Mouse (Mus musculus) liver, embryonic 11.5 days (tissue): Measurements from ENCODE around the gene Hexa. TPM values are rescaled to one million over a fixed set of nuclear protein-coding genes. Genes with fewer than 3 reads are reported as not detected.
A peak's percentile ranks its signal among the peaks of the same experiment; 100 is the strongest.

Source experiments
- ATAC-seq: fragments of 200-750 bp; cut with Nextera tagmentation; replicated peaks from 2 replicates; pipeline ENCODE4 v1.8.0; 2017; ENCODE audit warnings: moderate number of reproducible peaks, mild to moderate bottlenecking, moderate TSS enrichment, moderate library complexity; ENCODE audit not compliant: low FRiP score
- DNase-seq: peaks from one replicate; pipeline ENCODE4 v3.0.0-alpha.2; 2017; ENCODE audit warnings: low spot score
- H3K27ac ChIP-seq: fragments of 300-500 bp; sonication (generic); 2 replicates; pipeline ENCODE4 v1.5.1; 2014; ENCODE audit warnings: mild to moderate bottlenecking, low read depth, low read length, control low read depth
- H3K27me3 ChIP-seq: fragments of 300-500 bp; sonication (generic); replicated peaks from 2 replicates; pipeline ENCODE4 v1.6.1; 2014; ENCODE audit warnings: low read length, mixed read lengths; ENCODE audit not compliant: control insufficient read depth, insufficient read depth
- H3K36me3 ChIP-seq: fragments of 300-500 bp; sonication (generic); 2 replicates; pipeline ENCODE4 v1.6.1; 2014; ENCODE audit warnings: mild to moderate bottlenecking, low read length, moderate library complexity, mixed read lengths; ENCODE audit not compliant: control insufficient read depth, insufficient read depth
- H3K4me1 ChIP-seq: fragments of 300-500 bp; sonication (generic); replicated peaks from 2 replicates; pipeline ENCODE4 v1.6.1; 2014; ENCODE audit warnings: low read length, mixed read lengths; ENCODE audit not compliant: control insufficient read depth, insufficient read depth
- H3K4me2 ChIP-seq: fragments of 300-500 bp; sonication (generic); 2 replicates; pipeline ENCODE4 v1.6.1; 2014; ENCODE audit warnings: mild to moderate bottlenecking, control low read depth, moderate library complexity
- H3K4me3 ChIP-seq: fragments of 300-500 bp; sonication (generic); 2 replicates; pipeline ENCODE4 v1.5.1; 2014; ENCODE audit warnings: low read depth, low read length, control low read depth
- H3K9ac ChIP-seq: fragments of 300-500 bp; sonication (generic); 2 replicates; pipeline ENCODE4 v1.6.1; 2014; ENCODE audit warnings: low read depth, low read length, control low read depth
- H3K9me3 ChIP-seq: fragments of 300-500 bp; sonication (generic); 2 replicates; pipeline ENCODE4 v1.6.1; 2016; ENCODE audit warnings: low read length, inconsistent platforms, mixed read lengths; ENCODE audit not compliant: control insufficient read depth
- WGBS: fragments of 180-500 bp; shearing (Covaris S2); extraction: QIAGEN DNeasy Blood & Tissue Kit; methylation state at CpG from one replicate; pipeline ENCODE4 v1.1.7; 2014; 5-methylcytosine and 5-hydroxymethylcytosine counted together
- polyA plus RNA-seq: library from polyadenylated mRNA; unstranded; fragments of >200 nt; fragmentation: Nextera tagmentation; extraction: Ambion mirVana; gene quantifications from 2 replicates; pipeline ENCODE4 v1.2.1, GENCODE M21; 2014

Gene Hexa
- polyA plus RNA-seq, 1 experiment from 2014 or later = 62.4 TPM

- WGBS = 83% methylated on average over 1 of the region's 1 CpGs
- no peak overlapping the region for H3K9ac ChIP-seq
- 0 out of 2 replicates have a peak, but pooled peaks cover 2% of the 10 kb centered on the region for H3K36me3 ChIP-seq
- DNase-seq = no peak
- H3K9me3 ChIP-seq = no peaks in the 10 kb centered on the region
- no peaks in the 10 kb centered on the region for H3K27me3 ChIP-seq
- no peak overlapping the region for H3K4me3 ChIP-seq
- no peak overlapping the region for H3K4me2 ChIP-seq
- ATAC-seq = no peak
- H3K4me1 ChIP-seq = no peaks in the 10 kb centered on the region
- no peak overlapping the region for H3K27ac ChIP-seq
Observed at GRCm38 (mm10) chr9:59547869-59548268, 8.5 kb downstream of the Hexa start.

GRCm38 (mm10) chr9:59548961-59549487 is 9.7 kb downstream of the Hexa start:
- Histone ChIP-seq H3K4me1 (no peaks in the 10 kb centered on the region), H3K36me3 (0 out of 2 replicates have a peak, but pooled peaks cover 2% of the 10 kb centered on the region), H3K9me3 (no peaks in the 10 kb centered on the region), H3K27ac (no peak overlapping the region), H3K27me3 (no peaks in the 10 kb centered on the region), H3K4me2 (no peak overlapping the region), H3K4me3 (no peak overlapping the region), H3K9ac (no peak overlapping the region)
- DNase-seq (no peak), ATAC-seq (no peak)
- WGBS = 57% methylated on average over 2 of the region's 2 CpGs

DNA sequence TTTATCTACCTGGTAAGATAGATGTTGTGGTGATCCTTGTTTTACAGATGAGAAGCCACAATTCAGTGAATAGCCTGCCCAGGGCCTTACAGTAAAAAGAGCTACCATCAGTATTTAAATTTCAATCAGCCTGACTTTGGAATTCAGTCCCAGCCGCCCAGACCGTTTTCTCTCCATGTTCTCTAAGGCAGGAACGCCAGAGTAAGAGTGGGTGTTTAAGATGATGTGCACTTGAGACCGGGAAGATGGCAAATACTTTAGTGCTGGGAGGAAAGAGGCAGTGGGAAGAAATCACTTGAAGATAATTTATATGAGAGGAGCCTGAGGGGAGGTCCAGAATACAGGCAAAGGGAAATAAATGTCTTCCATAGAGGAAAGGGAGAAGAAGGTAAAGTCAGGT is 10.7 kb downstream of the Hexa start:
- no peaks in the 10 kb centered on the region for H3K27me3 ChIP-seq
- H3K4me2 ChIP-seq = no peak overlapping the region
- H3K27ac ChIP-seq = no peak overlapping the region
- H3K9me3 ChIP-seq = no peaks in the 10 kb centered on the region
- 0 out of 2 replicates have a peak, but pooled peaks cover 2% of the 10 kb centered on the region for H3K36me3 ChIP-seq
- ATAC-seq = no peak
- H3K9ac ChIP-seq = no peak overlapping the region
- no peaks in the 10 kb centered on the region for H3K4me1 ChIP-seq
- no peak overlapping the region for H3K4me3 ChIP-seq
- 86% methylated on average over 4 of the region's 4 CpGs for WGBS
- no peak for DNase-seq

DNA sequence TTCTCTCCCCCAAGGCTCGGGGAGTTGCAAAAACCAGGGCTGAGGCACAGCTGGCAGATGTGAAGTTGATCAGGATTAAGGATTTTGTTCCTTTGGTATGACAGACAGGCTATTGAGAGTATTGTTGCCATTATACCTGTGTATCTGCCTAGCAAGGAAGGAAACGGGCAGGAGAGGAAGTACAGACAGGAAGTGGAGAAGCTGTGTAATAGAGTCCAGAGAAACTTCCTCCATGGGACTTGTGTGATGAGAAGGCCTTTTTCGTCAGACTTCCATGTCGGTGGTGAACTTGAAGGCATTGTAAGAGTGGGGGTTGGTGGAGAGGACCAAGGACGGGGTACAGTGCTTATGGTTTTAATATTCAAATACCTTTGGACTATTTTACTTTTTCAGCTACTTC is 11.7 kb downstream of the Hexa start:
- Histone ChIP-seq H3K9ac (no peak overlapping the region), H3K4me2 (no peak overlapping the region), H3K27ac (no peak overlapping the region), H3K27me3 (no peaks in the 10 kb centered on the region), H3K4me3 (no peak overlapping the region), H3K36me3 (0 out of 2 replicates have a peak, but pooled peaks cover 2% of the 10 kb centered on the region), H3K9me3 (no peaks in the 10 kb centered on the region), H3K4me1 (no peaks in the 10 kb centered on the region)
- 54% methylated on average over 5 of the region's 5 CpGs for WGBS
- ATAC-seq = no peak
- no peak for DNase-seq

GRCm38 (mm10) chr9:59551620-59552031 is 12.3 kb downstream of the Hexa start:
- H3K27me3 ChIP-seq = no peaks in the 10 kb centered on the region
- 49% methylated on average over 3 of the region's 3 CpGs for WGBS
- H3K36me3 ChIP-seq = 0 out of 2 replicates have a peak, but pooled peaks cover 1% of the 10 kb centered on the region
- H3K27ac ChIP-seq = no peak overlapping the region; the same call in 1 of the 2 replicates
- no peaks in the 10 kb centered on the region for H3K4me1 ChIP-seq
- H3K9ac ChIP-seq = no peak overlapping the region
- DNase-seq (no peak), ATAC-seq (no peak)
- no peaks in the 10 kb centered on the region for H3K9me3 ChIP-seq
- H3K4me2 ChIP-seq = no peak overlapping the region
- no peak overlapping the region for H3K4me3 ChIP-seq

GRCm38 (mm10) chr9:59552610-59553009 is 13.3 kb downstream of the Hexa start:
- no peak for DNase-seq
- H3K27ac ChIP-seq = no peak overlapping the region
- no peak for ATAC-seq
- H3K9ac ChIP-seq = no peak overlapping the region
- H3K4me2 ChIP-seq = no peak overlapping the region
- H3K9me3 ChIP-seq = no peaks in the 10 kb centered on the region
- 84% methylated on average over 5 of the region's 5 CpGs for WGBS
- no peaks in the 10 kb centered on the region for H3K4me1 ChIP-seq
- H3K4me3 ChIP-seq = no peak overlapping the region
- H3K36me3 ChIP-seq = peaks cover 4% of the 10 kb centered on the region; the same call in 1 of the 2 replicates
- H3K27me3 ChIP-seq = no peaks in the 10 kb centered on the region

- no peak overlapping the region for H3K4me3 ChIP-seq
- H3K4me2 ChIP-seq = no peak overlapping the region
- H3K36me3 ChIP-seq = peaks cover 4% of the 10 kb centered on the region; the same call in 1 of the 2 replicates
- no peaks in the 10 kb centered on the region for H3K4me1 ChIP-seq
- H3K9me3 ChIP-seq = no peaks in the 10 kb centered on the region
- WGBS = 84% methylated on average over 4 of the region's 4 CpGs
- no peak overlapping the region for H3K27ac ChIP-seq
- H3K9ac ChIP-seq = no peak overlapping the region
- no peak for DNase-seq
- H3K27me3 ChIP-seq = no peaks in the 10 kb centered on the region
- no peak for ATAC-seq
Observed at GRCm38 (mm10) chr9:59553719-59554118, 14.4 kb downstream of the Hexa start.

DNA sequence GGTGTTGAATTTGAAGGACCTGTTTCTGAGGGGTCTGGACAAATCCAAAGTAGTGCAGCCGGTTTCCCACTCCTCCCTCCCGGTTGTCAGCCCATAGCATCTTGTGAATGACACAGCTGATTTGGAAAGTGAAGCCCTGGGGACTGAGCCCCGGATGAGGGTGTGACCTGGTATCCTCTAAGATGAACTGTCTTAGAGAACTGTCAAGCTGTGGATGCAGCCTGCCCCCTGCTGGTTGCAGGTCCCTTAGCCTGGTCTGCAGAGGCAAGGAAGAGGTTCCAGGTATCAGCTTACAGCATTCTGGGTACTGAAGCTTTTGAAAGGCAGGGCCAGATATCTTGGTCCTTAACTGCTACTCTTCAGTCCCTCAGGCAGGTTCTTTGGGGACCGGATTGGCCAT is 26.3 kb downstream of the Hexa start:
- 0 out of 2 replicates have a peak, but pooled peaks cover 2% of the 10 kb centered on the region for H3K36me3 ChIP-seq
- no peaks in the 10 kb centered on the region for H3K27me3 ChIP-seq
- H3K9ac ChIP-seq = no peak overlapping the region
- peak; percentile 63 for DNase-seq
- peak; percentile 68 for ATAC-seq
- WGBS = 16% methylated on average over 4 of the region's 4 CpGs
- H3K4me1 ChIP-seq = no peaks in the 10 kb centered on the region
- H3K4me3 ChIP-seq = no peak overlapping the region
- H3K9me3 ChIP-seq = no peaks in the 10 kb centered on the region
- no peak overlapping the region for H3K27ac ChIP-seq
- H3K4me2 ChIP-seq = no peak overlapping the region

- no peaks in the 10 kb centered on the region for H3K27me3 ChIP-seq
- H3K4me1 ChIP-seq = no peaks in the 10 kb centered on the region
- 25% methylated on average over 6 of the region's 6 CpGs for WGBS
- H3K4me2 ChIP-seq = no peak overlapping the region
- DNase-seq (peak; percentile 52), ATAC-seq (peak; percentile 56; the same call in 1 of the 2 replicates)
- H3K27ac ChIP-seq = no peak overlapping the region
- no peaks in the 10 kb centered on the region for H3K9me3 ChIP-seq
- H3K36me3 ChIP-seq = 0 out of 2 replicates have a peak, but pooled peaks cover 2% of the 10 kb centered on the region
- no peak overlapping the region for H3K9ac ChIP-seq
- H3K4me3 ChIP-seq = no peak overlapping the region
Observed at GRCm38 (mm10) chr9:59567111-59567510, 27.8 kb downstream of the Hexa start.
